In the genomic region with DNA sequence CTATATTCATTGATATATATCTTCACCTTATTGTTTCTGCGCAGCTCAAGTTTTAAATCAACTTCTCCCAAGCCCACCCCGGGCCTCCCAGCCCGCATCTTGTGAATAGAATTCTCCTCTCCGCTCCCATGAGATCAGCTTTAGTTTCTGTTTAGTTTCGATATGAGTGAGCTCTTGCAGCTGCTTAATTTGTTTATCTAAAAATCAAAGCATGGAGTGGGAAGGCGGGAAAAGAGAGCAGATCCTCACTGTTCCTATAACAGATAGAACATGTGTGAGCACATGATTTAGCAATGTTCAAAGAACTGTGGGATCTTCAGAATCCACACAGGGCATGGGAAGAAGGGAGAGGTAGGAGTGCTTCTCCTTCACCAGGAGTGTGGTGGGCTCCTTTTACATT, we compare ENCODE assay signal across 15 mouse cellular contexts.
"Had no signal": no experiment of that assay in that cellular context is flagged by ENCODE, and none has a peak within 500 bp of the region (broad histone marks: within the 10 kb centered on the region; RNA-seq: fewer than 3 reads in every experiment).

No protein-coding gene starts in this region.

- H3K4me2 ChIP-seq: hindbrain, embryonic 14.5 days; kidney, embryonic 15.5 days; liver, embryonic 11.5 days; liver, embryonic 15.5 days; midbrain, embryonic 11.5 days; midbrain, embryonic 15.5 days; neural tube, embryonic 13.5 days had no signal

- H3K9ac ChIP-seq: hindbrain, embryonic 14.5 days; kidney, embryonic 15.5 days; liver, embryonic 15.5 days; midbrain, embryonic 15.5 days; neural tube, embryonic 13.5 days had no signal

- H3K27me3 ChIP-seq: kidney, embryonic 15.5 days; liver, embryonic 15.5 days; megakaryocyte, embryonic 14.5 days; midbrain, embryonic 15.5 days; neural tube, embryonic 13.5 days had no signal

- H3K36me3 ChIP-seq: kidney, embryonic 15.5 days; limb, embryonic 10.5 days; liver, embryonic 15.5 days; midbrain, embryonic 15.5 days; neural tube, embryonic 13.5 days had no signal

- H3K27ac ChIP-seq: hindbrain, embryonic 14.5 days; kidney, embryonic 15.5 days; limb, embryonic 10.5 days; liver, embryonic 15.5 days; macrophage; midbrain, embryonic 15.5 days; neural tube, embryonic 13.5 days had no signal

- H3K4me1 ChIP-seq: kidney, embryonic 15.5 days; limb, embryonic 10.5 days; liver, embryonic 15.5 days; megakaryocyte, embryonic 14.5 days; midbrain, embryonic 15.5 days; neural tube, embryonic 13.5 days had no signal

- H3K4me3 ChIP-seq: kidney, embryonic 15.5 days; limb, embryonic 10.5 days; liver, embryonic 15.5 days; megakaryocyte, embryonic 14.5 days; midbrain, embryonic 15.5 days; neural tube, embryonic 13.5 days had no signal

- H3K9me3 ChIP-seq: kidney, embryonic 15.5 days; limb, embryonic 10.5 days; liver, embryonic 15.5 days; midbrain, embryonic 15.5 days; neural tube, embryonic 13.5 days had no signal

- ATAC-seq: midbrain, embryonic 15.5 days had no signal

- DNase-seq: kidney, adult 2 months; retina, postnatal 1 day; right cerebral cortex, postnatal 4 days; thymus, adult 18-20 months; thymus, postnatal 25 days had no signal
